8 mouse cellular contexts compared by ENCODE assay signal in genomic region chr7:116040470-116041019, GRCm38 (mm10). TPM values are rescaled to one million over a fixed set of nuclear protein-coding genes. Genes with fewer than 3 reads are reported as not detected.
A peak's percentile ranks its signal among the peaks of the same experiment; 100 is the strongest.
DNase-seq lines count a peak whose midpoint lies in the region; ATAC-seq and TF ChIP-seq lines count a peak whose summit lies in the region.

No protein-coding gene starts in this region.

- ATAC-seq in heart, embryonic 16.5 days (replicated peaks; ENCODE audit: extremely low read depth, insufficient read depth, low FRiP score) = no peak
- ATAC-seq in hindbrain, embryonic 12.5 days (ENCODE audit: low FRiP score) = peak; percentile 32; the same call in 1 of the 2 replicates
- 0 out of 2 replicates have a peak, but pooled peaks have one; percentile 19 for ATAC-seq in midbrain, embryonic 11.5 days (ENCODE audit: low FRiP score)

- H3K4me1 ChIP-seq in heart, embryonic 16.5 days (ENCODE audit: control insufficient read depth, insufficient read depth, low read length) = peaks cover 8% of the 10 kb centered on the region
- peaks cover 16% of the 10 kb centered on the region for H3K4me1 ChIP-seq in hindbrain, embryonic 12.5 days
- H3K4me1 ChIP-seq in midbrain, embryonic 11.5 days (ENCODE audit: control insufficient read depth, insufficient read depth, low read length) = peaks cover 12% of the 10 kb centered on the region
- peaks cover 4% of the 10 kb centered on the region for H3K4me1 ChIP-seq in thymus, adult 2 months (replicated peaks; ENCODE audit: control insufficient read depth, insufficient read depth, low read length)

- intact Hi-C loops in heart, postnatal 36 days (cut with DNase I) = loop anchor here (1.0 to 2.0 kb wide), 2 partner anchors 824 to 1116 kb away; no protein-coding TSS in a partner anchor

- H3K27ac ChIP-seq in heart, embryonic 16.5 days (ENCODE audit: low read length) = no peak overlapping the region
- no peak overlapping the region for H3K27ac ChIP-seq in hindbrain, embryonic 12.5 days
- H3K27ac ChIP-seq in midbrain, embryonic 11.5 days (ENCODE audit: low read depth, low read length) = no peak overlapping the region
- H3K27ac ChIP-seq in thymus, adult 2 months (ENCODE audit: control insufficient read depth, insufficient read depth, low read length) = no peak overlapping the region

- peaks cover 19% of the 10 kb centered on the region for H3K27me3 ChIP-seq in heart, embryonic 16.5 days (ENCODE audit: control insufficient read depth, insufficient read depth, low read length)
- H3K27me3 ChIP-seq in hindbrain, embryonic 12.5 days = peaks cover 55% of the 10 kb centered on the region
- peaks cover 43% of the 10 kb centered on the region for H3K27me3 ChIP-seq in midbrain, embryonic 11.5 days (ENCODE audit: control insufficient read depth, insufficient read depth, low read length)
- H3K27me3 ChIP-seq in thymus, adult 2 months (ENCODE audit: control insufficient read depth, insufficient read depth, low read length) = peaks cover 12% of the 10 kb centered on the region

- no peak for DNase-seq in heart, postnatal 36 days
- DNase-seq in R1 (ENCODE audit: low read depth, low spot score) = peak; percentile 23
- peak; percentile 90 for DNase-seq in midbrain, embryonic 11.5 days (ENCODE audit: low spot score, missing footprints)
- DNase-seq in layer of hippocampus, postnatal 36 days = no peak
- no peak for DNase-seq in adrenal gland, adult 18-20 months (ENCODE audit: low spot score in 2 of 2)
- DNase-seq in thymus, adult 2 months = no peak

- TF ChIP-seq POLR2A in thymus, adult 2 months (IDR thresholded peaks at IDR 0.05; ENCODE audit: control insufficient read depth, extremely low read depth, insufficient read depth, low read length, poor library complexity) = no peak

- no peaks in the 10 kb centered on the region for H3K36me3 ChIP-seq in heart, embryonic 16.5 days (ENCODE audit: control insufficient read depth, insufficient read depth)
- no peaks in the 10 kb centered on the region for H3K36me3 ChIP-seq in hindbrain, embryonic 12.5 days
- H3K36me3 ChIP-seq in midbrain, embryonic 11.5 days (ENCODE audit: control insufficient read depth, insufficient read depth, low read length) = no peaks in the 10 kb centered on the region
- no peaks in the 10 kb centered on the region for H3K36me3 ChIP-seq in thymus, adult 2 months (ENCODE audit: control insufficient read depth, insufficient read depth, low read length)

- peak overlapping the region; percentile 58 for H3K4me3 ChIP-seq in heart, embryonic 16.5 days (ENCODE audit: low read length)
- peak overlapping the region; percentile 46 for H3K4me3 ChIP-seq in hindbrain, embryonic 12.5 days
- H3K4me3 ChIP-seq in midbrain, embryonic 11.5 days (ENCODE audit: low read depth, low read length) = no peak overlapping the region
- no peak overlapping the region for H3K4me3 ChIP-seq in thymus, adult 2 months (ENCODE audit: control insufficient read depth, insufficient read depth, low read length)

- no peak for TF ChIP-seq CTCF in thymus, adult 2 months (IDR thresholded peaks at IDR 0.05; ENCODE audit: borderline replicate concordance, control insufficient read depth, extremely low read depth, insufficient read depth, low read length, poor library complexity)

- WGBS in heart, embryonic 16.5 days = 24% methylated on average over 15 of the region's 15 CpGs
- WGBS in hindbrain, embryonic 12.5 days = 17% methylated on average over 15 of the region's 15 CpGs
- 19% methylated on average over 15 of the region's 15 CpGs for whole genome bisulfite sequencing in midbrain, embryonic 11.5 days
- 41% methylated on average over 15 of the region's 15 CpGs for WGBS in thymus, adult 2 months

- no peaks in the 10 kb centered on the region for H3K9me3 ChIP-seq in heart, embryonic 16.5 days (replicated peaks; ENCODE audit: control insufficient read depth, low read length)
- H3K9me3 ChIP-seq in hindbrain, embryonic 12.5 days (replicated peaks) = no peaks in the 10 kb centered on the region
- no peaks in the 10 kb centered on the region for H3K9me3 ChIP-seq in midbrain, embryonic 11.5 days (ENCODE audit: control insufficient read depth, low read length)

- H3K4me2 ChIP-seq in heart, embryonic 16.5 days (ENCODE audit: low read depth, low read length) = peak overlapping the region; percentile 98
- peak overlapping the region; percentile 98 for H3K4me2 ChIP-seq in hindbrain, embryonic 12.5 days (replicated peaks)
- peak overlapping the region; percentile 92; the same call in 1 of the 2 replicates for H3K4me2 ChIP-seq in midbrain, embryonic 11.5 days

- 0 out of 2 replicates have a peak overlapping the region, but pooled peaks have one; percentile 22 for H3K9ac ChIP-seq in heart, embryonic 16.5 days (ENCODE audit: low read length)
- no peak overlapping the region for H3K9ac ChIP-seq in hindbrain, embryonic 12.5 days
- no peak overlapping the region for H3K9ac ChIP-seq in midbrain, embryonic 11.5 days (ENCODE audit: low read length)

RNA-seq across cellular contexts. Expression of gene 1110004F10Rik, which starts 1.3 kb away (rescaled TPM):
- polyA plus RNA-seq in heart, embryonic 16.5 days (2015; fragmentation: Nextera tagmentation; extraction: Ambion mirVana) = 168 and 184 TPM in 2 replicates
- 10 to 100 TPM; 51.2 to 55.9 TPM for total RNA-seq in heart, postnatal 36 days (2021)
- polyA plus RNA-seq in hindbrain, embryonic 12.5 days (2016; fragmentation: Nextera tagmentation; extraction: Ambion mirVana) = 283 and 308 TPM in 2 replicates
- polyA plus RNA-seq in midbrain, embryonic 11.5 days (2014; fragmentation: Nextera tagmentation; extraction: Ambion mirVana) = 395 and 418 TPM in 2 replicates
- 100 to 1,000 TPM; 101 to 103 TPM for total RNA-seq in layer of hippocampus, postnatal 36 days (2021)
- total RNA-seq in adrenal gland, adult 18-20 months (2021) = 100 to 1,000 TPM in 1 of 2 experiments, 10 to 100 TPM in 1; 97.8 to 105 TPM
- polyA plus RNA-seq in thymus, adult 2 months (2012; rRNA removed) = 58.5 and 61.4 TPM in 2 replicates

RNA-seq across cellular contexts. Expression of gene Sox6, which starts 1.9 kb away (rescaled TPM):
- 25.6 and 28.5 TPM in 2 replicates for polyA plus RNA-seq in heart, embryonic 16.5 days (2015; fragmentation: Nextera tagmentation; extraction: Ambion mirVana)
- 10 to 100 TPM; 24.0 to 30.4 TPM for total RNA-seq in heart, postnatal 36 days (2021)
- 50.9 and 55.3 TPM in 2 replicates for polyA plus RNA-seq in hindbrain, embryonic 12.5 days (2016; fragmentation: Nextera tagmentation; extraction: Ambion mirVana)
- polyA plus RNA-seq in midbrain, embryonic 11.5 days (2014; fragmentation: Nextera tagmentation; extraction: Ambion mirVana) = 40.1 and 42.7 TPM in 2 replicates
- total RNA-seq in layer of hippocampus, postnatal 36 days (2021) = 10 to 100 TPM; 24.3 to 34.7 TPM
- 10 to 100 TPM; 11.1 to 23.8 TPM for total RNA-seq in adrenal gland, adult 18-20 months (2021)
- 1.1 and 2.1 TPM in 2 replicates for polyA plus RNA-seq in thymus, adult 2 months (2012; rRNA removed)

RNA-seq across cellular contexts. Expression of gene Gm4353, which starts 43.9 kb away (rescaled TPM):
- polyA plus RNA-seq in heart, embryonic 16.5 days (2015; fragmentation: Nextera tagmentation; extraction: Ambion mirVana) = 0.70 and 1.6 TPM in 2 replicates
- 1 to 10 TPM; 1.3 TPM for total RNA-seq in heart, postnatal 36 days (2021)
- polyA plus RNA-seq in hindbrain, embryonic 12.5 days (2016; fragmentation: Nextera tagmentation; extraction: Ambion mirVana) = 0.41 and 0.90 TPM in 2 replicates
- polyA plus RNA-seq in midbrain, embryonic 11.5 days (2014; fragmentation: Nextera tagmentation; extraction: Ambion mirVana) = 0.36 and 0.66 TPM in 2 replicates
- 1 to 10 TPM; 2.6 to 4.7 TPM for total RNA-seq in layer of hippocampus, postnatal 36 days (2021)
- 1 to 10 TPM; 3.9 to 4.9 TPM for total RNA-seq in adrenal gland, adult 18-20 months (2021)
- 1.1 and 1.5 TPM in 2 replicates for polyA plus RNA-seq in thymus, adult 2 months (2012; rRNA removed)

Comparison
In these comparisons a context has a peak if more than half of its experiments do, and no peak if none do; other contexts are left out.
1. H3K4me3 ChIP-seq: peak in heart, embryonic 16.5 days (single experiment) and hindbrain, embryonic 12.5 days (single experiment); none in midbrain, embryonic 11.5 days (single experiment) and thymus, adult 2 months (single experiment).
2. DNase-seq: peak in R1 (single experiment) and midbrain, embryonic 11.5 days (single experiment); none in heart, postnatal 36 days (0 of 2), layer of hippocampus, postnatal 36 days (0 of 2), adrenal gland, adult 18-20 months (0 of 2) and thymus, adult 2 months (single experiment).
3. Peak in every context shown above with its lines, with median percentiles within 50 percentile points of each other: H3K4me2 ChIP-seq.